Mouse (Mus musculus) megakaryocyte, embryonic 14.5 days (primary cell): ENCODE measurements around the gene Trappc10.

Experiments
- FLI1 ChIP-seq: IDR thresholded peaks from 2 replicates; pipeline ENCODE4 v1.6.1; 2012; ENCODE audit warnings: low read length, inconsistent platforms, mixed read lengths
- GATA1 ChIP-seq: IDR thresholded peaks from 3 replicates; pipeline ENCODE4 v1.6.1; 2012; ENCODE audit warnings: mixed read lengths, low read length, inconsistent platforms, borderline replicate concordance

GRCm38 (mm10) chr10:78224136-78224535, 20.3 kb downstream of the Trappc10 start:
- no peak for TF ChIP-seq GATA1
- TF ChIP-seq FLI1: no peak
